ENCODE assay signal across 8 mouse cellular contexts in the genomic region with DNA sequence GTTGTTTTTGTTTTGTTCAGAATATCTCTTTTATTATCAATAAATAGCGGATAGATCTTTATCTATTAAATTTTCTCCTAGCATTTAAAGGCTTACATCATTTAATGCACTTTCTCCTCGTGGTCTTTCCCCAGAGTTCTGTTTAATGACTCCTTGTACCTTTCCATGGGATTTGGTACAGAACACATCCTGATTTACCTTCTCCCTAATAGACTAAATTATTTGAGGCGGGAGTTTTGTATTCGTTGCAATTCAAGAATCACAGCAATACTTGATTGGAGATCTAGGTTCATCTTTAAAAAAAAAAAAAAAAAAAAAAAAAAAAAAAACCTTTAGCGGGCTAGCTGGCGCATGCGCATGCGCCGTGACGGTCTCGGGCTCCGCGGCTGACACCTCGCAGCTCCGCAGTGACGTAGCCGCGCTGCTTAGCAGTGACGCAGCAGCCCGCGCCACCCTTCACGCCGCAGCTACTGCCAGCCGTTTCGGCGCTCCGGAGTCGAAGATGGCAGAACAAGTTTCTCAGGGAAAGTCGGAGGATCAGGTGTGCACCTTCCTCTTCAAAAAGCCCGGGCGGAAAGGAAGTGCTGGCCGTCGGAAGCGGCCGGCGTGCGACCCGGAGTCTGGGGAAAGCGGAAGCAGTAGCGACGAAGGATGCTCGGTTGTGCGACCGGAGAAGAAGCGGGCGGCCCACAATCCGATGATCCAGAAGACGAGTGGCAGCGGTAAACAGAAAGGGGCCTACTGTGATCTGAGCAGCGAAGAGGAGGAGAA. TPM values are rescaled to one million over a fixed set of nuclear protein-coding genes. Genes with fewer than 3 reads are reported as not detected.
DNase-seq lines count a peak whose midpoint lies in the region; ATAC-seq and TF ChIP-seq lines count a peak whose summit lies in the region.

A gene (plus strand): TSS at position 363 of the 771 bp plus-strand sequence.

- ATAC-seq in Patski: no peak
- peak; percentile 90 for ATAC-seq in hindbrain, embryonic 13.5 days (ENCODE audit: low FRiP score)

- no peak for DNase-seq in Patski (ENCODE audit: low read depth, low spot score)
- peak; percentile 90 for DNase-seq in cerebellum, postnatal 14 days
- DNase-seq in frontal cortex, postnatal 14 days (ENCODE audit: low spot score in 2 of 2): peak; percentile 72 to 74
- DNase-seq in layer of hippocampus, postnatal 25 days (ENCODE audit: extremely low spot score in 1 of 2, low spot score in 1 of 2): peak; percentile 66 to 74
- peak; percentile 84 for DNase-seq in lung, postnatal 14 days
- DNase-seq in ovary, postnatal 36 days (ENCODE audit: low spot score): peak; percentile 80
- DNase-seq in thymus, postnatal 14 days: peak; percentile 88

- in situ Hi-C loops in Patski (cut with MboI; ENCODE audit: low pct_unique_long_range_greater_than_20kb): no loop called here

- peaks cover 9% of the 10 kb centered on the region for H3K4me1 ChIP-seq in hindbrain, embryonic 13.5 days (replicated peaks)

- no peaks in the 10 kb centered on the region for H3K9me3 ChIP-seq in hindbrain, embryonic 13.5 days

- peak within 1 kb of the TSS; percentile 76 for H3K9ac ChIP-seq in hindbrain, embryonic 13.5 days

- POLR2A ChIA-PET in Patski (lab: Charles Lee): interaction anchor here (0.8 kb wide), 1 partner anchor 31 kb away, joined by 3 read pairs; no protein-coding TSS in a partner anchor

- TF ChIP-seq CTCF in Patski (IDR thresholded peaks at IDR 0.05): no peak

- H3K4me3 ChIP-seq in hindbrain, embryonic 13.5 days: peak within 1 kb of the TSS; percentile 52

- H3K27me3 ChIP-seq in Patski: no peaks in the 10 kb centered on the region
- H3K27me3 ChIP-seq in hindbrain, embryonic 13.5 days: no peaks in the 10 kb centered on the region

- peak within 1 kb of the TSS; percentile 78 for H3K4me2 ChIP-seq in hindbrain, embryonic 13.5 days

- peak within 1 kb of the TSS; percentile 78 for H3K27ac ChIP-seq in hindbrain, embryonic 13.5 days

- no peaks in the 10 kb centered on the region; the same call in 1 of the 2 replicates for H3K36me3 ChIP-seq in hindbrain, embryonic 13.5 days

- 3% methylated on average over 50 of the region's 50 CpGs for WGBS in hindbrain, embryonic 13.5 days

- CTCF ChIA-PET in Patski (lab: Charles Lee): interaction anchor here (1.3 to 1.4 kb wide), 2 partner anchors 12 to 18 kb away, joined by 3 to 4 read pairs; no protein-coding TSS in a partner anchor

RNA-seq across cellular contexts. Expression of the gene that starts here (rescaled TPM):
- polyA plus RNA-seq in Patski (2021): 18.1 TPM
- polyA plus RNA-seq in hindbrain, embryonic 13.5 days (2015; fragmentation: Nextera tagmentation; extraction: Ambion mirVana): 25.7 and 28.5 TPM in 2 replicates
- 10 to 100 TPM; 13.0 to 13.3 TPM for total RNA-seq in layer of hippocampus, postnatal 25 days (2021)
